Mouse (Mus musculus): ENCODE measurements around the gene Map6d1. TPM values are rescaled to one million over a fixed set of nuclear protein-coding genes. Genes with fewer than 3 reads are reported as not detected.

Gene Map6d1
- 49.4 TPM for polyA plus RNA-seq (2015; fragmentation: Illumina TruSeq; extraction: RNeasy Lipid Tissue Mini Kit (QIAGEN cat#74804); ENCODE audit: low read depth, low replicate concordance)

GRCm38 (mm10) chr16:20240468-20241414, at the start of gene Map6d1:
Map6d1 (minus strand) TSS chr16:20241358.

Other genes with a start within 250 kb of the Map6d1 start
- 34.2 TPM for gene Klhl24, start 143.8 kb downstream of the Map6d1 start, polyA plus RNA-seq (2015; fragmentation: Illumina TruSeq; extraction: RNeasy Lipid Tissue Mini Kit (QIAGEN cat#74804); ENCODE audit: low read depth, low replicate concordance)
- gene Yeats2, start 100.3 kb downstream of the Map6d1 start, polyA plus RNA-seq (2015; fragmentation: Illumina TruSeq; extraction: RNeasy Lipid Tissue Mini Kit (QIAGEN cat#74804); ENCODE audit: low read depth, low replicate concordance) = 17.2 TPM
- 50.9 TPM for gene Parl, start 61.0 kb upstream of the Map6d1 start, polyA plus RNA-seq (2015; fragmentation: Illumina TruSeq; extraction: RNeasy Lipid Tissue Mini Kit (QIAGEN cat#74804); ENCODE audit: low read depth, low replicate concordance)
- not detected for gene Cyp2ab1, start 84.0 kb upstream of the Map6d1 start, polyA plus RNA-seq (2015; fragmentation: Illumina TruSeq; extraction: RNeasy Lipid Tissue Mini Kit (QIAGEN cat#74804); ENCODE audit: low read depth, low replicate concordance)
- gene Abcc5, start 185.0 kb upstream of the Map6d1 start, polyA plus RNA-seq (2015; fragmentation: Illumina TruSeq; extraction: RNeasy Lipid Tissue Mini Kit (QIAGEN cat#74804); ENCODE audit: low read depth, low replicate concordance) = 150 TPM

All from brain, adult 10 weeks (tissue).